Mouse (Mus musculus) right cerebral cortex, postnatal 10 days (tissue): ENCODE measurements at regions not wholly inside any gene's neighbourhood (a gene's known extent, or its start where the extent isn't known, plus 50 kb on each side); places are given as distances from the start of the nearest gene placed in this dataset.

Experiments
- DNase-seq, 2 experiments: peaks; one replicate each; pipeline ENCODE4 v3.0.0; 2021; ENCODE audit warnings: low spot score in 2 of 2

DNA sequence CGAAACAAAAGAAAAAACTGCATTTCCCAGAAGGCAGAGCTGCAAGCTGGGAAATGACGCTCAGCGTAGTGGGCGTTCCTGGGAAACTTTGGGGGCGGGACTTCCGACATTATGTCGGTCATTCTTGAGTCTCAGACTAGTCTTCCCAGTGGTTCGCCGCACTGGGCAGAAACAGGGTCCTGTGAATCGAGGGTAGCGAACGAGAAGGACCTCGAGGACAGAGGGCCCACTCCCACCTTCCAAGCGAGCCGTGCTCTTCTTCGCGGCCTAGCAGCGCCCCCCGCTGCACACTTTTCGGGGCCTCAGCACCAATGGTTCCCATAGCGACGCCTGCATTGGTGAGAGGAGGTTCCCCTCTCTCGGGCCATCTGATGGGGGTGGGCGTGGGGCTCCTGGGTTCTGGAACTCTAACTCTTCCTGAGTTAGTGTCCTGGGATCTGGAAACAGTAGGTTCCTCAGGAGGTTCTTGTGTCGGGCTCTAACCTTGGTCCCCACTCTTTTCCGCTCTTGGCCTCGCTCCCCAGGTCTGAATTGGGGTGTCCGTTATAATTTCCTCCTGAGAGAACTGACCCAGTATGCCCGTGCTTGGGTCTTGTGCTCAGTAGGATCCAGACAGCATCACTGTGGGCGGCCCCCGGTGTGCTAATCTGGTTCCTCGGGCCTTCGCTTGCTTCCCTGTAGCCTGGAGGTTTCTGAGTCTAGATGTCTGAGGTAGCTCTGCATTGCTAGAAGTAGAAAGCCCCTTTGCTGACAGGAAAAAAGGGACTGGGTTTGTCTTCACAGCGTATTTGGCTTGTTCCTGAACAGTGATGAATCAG lies 52.8 kb upstream of the Gramd1a start:
- peak; percentile 86 for DNase-seq

GRCm38 (mm10) chr7:31207563-31208236 lies 52.0 kb upstream of the Gramd1a start:
- no peak for DNase-seq
